Mouse (Mus musculus) hindbrain, embryonic 16.5 days (tissue): ENCODE data around the gene Neb. TPM values are rescaled to one million over a fixed set of nuclear protein-coding genes. Genes with fewer than 3 reads are reported as not detected.

Source experiments
- ATAC-seq: fragments of 200-750 bp; cut with Nextera tagmentation; 2 replicates; pipeline ENCODE4 v1.8.0; 2017; ENCODE audit warnings: moderate TSS enrichment, moderate library complexity
- H3K27ac ChIP-seq: fragments of 300-500 bp; sonication (generic); 2 replicates; pipeline ENCODE4 v1.5.1; 2014; ENCODE audit warnings: low read depth, mild to moderate bottlenecking, control low read depth, low read length, moderate library complexity
- H3K27me3 ChIP-seq: fragments of 300-500 bp; sonication (generic); replicated peaks from 2 replicates; pipeline ENCODE4 v1.6.1; 2014; ENCODE audit warnings: low read length; ENCODE audit not compliant: control insufficient read depth, insufficient read depth
- H3K36me3 ChIP-seq: fragments of 300-500 bp; sonication (generic); 2 replicates; pipeline ENCODE4 v1.6.1; 2014; ENCODE audit warnings: mild to moderate bottlenecking, low read length, moderate library complexity, mixed read lengths; ENCODE audit not compliant: control insufficient read depth, insufficient read depth
- H3K4me1 ChIP-seq: fragments of 300-500 bp; sonication (generic); 2 replicates; pipeline ENCODE4 v1.6.1; 2014; ENCODE audit warnings: low read depth, low read length; ENCODE audit not compliant: control insufficient read depth, insufficient read depth
- H3K4me2 ChIP-seq: fragments of 300-500 bp; sonication (generic); 2 replicates; pipeline ENCODE4 v1.6.1; 2014; ENCODE audit warnings: mild to moderate bottlenecking, low read length, control low read depth, moderate library complexity
- H3K4me3 ChIP-seq: fragments of 300-500 bp; sonication (generic); 2 replicates; pipeline ENCODE4 v1.5.1; 2014; ENCODE audit warnings: mild to moderate bottlenecking, low read length, control low read depth, moderate library complexity
- H3K9ac ChIP-seq: fragments of 300-500 bp; sonication (generic); 2 replicates; pipeline ENCODE4 v1.6.1; 2014; ENCODE audit warnings: low read depth, mild to moderate bottlenecking, control low read depth, low read length, moderate library complexity
- H3K9me3 ChIP-seq: fragments of 300-500 bp; sonication (generic); 2 replicates; pipeline ENCODE4 v1.6.1; 2014; ENCODE audit warnings: mild to moderate bottlenecking, low read length, moderate library complexity; ENCODE audit not compliant: control insufficient read depth
- WGBS: fragments of 180-500 bp; shearing (Covaris S2); extraction: QIAGEN DNeasy Blood & Tissue Kit; methylation state at CpG from one replicate; pipeline ENCODE4 v1.1.7; 2014; 5-methylcytosine and 5-hydroxymethylcytosine counted together
- polyA plus RNA-seq: library from polyadenylated mRNA; unstranded; fragments of >200 nt; fragmentation: Nextera tagmentation; extraction: Ambion mirVana; gene quantifications from 2 replicates; pipeline ENCODE4 v1.2.1, GENCODE M21; 2015

Gene Neb
- polyA plus RNA-seq, 1 experiment from 2014 or later, result 0.76 TPM

- Histone ChIP-seq H3K27me3 (no peaks in the 10 kb centered on the region), H3K36me3 (no peaks in the 10 kb centered on the region), H3K4me3 (no peak overlapping the region), H3K4me2 (no peak overlapping the region), H3K27ac (no peak overlapping the region), H3K9me3 (no peaks in the 10 kb centered on the region), H3K4me1 (no peaks in the 10 kb centered on the region), H3K9ac (no peak overlapping the region)
- no peak for ATAC-seq
- 88% methylated on average over 7 of the region's 7 CpGs for WGBS
Observed at GRCm38 (mm10) chr2:52210685-52211084, 167.6 kb downstream of the Neb start.

GRCm38 (mm10) chr2:52204992-52205391 is 173.3 kb downstream of the Neb start:
- Histone ChIP-seq H3K27me3 (no peaks in the 10 kb centered on the region), H3K4me1 (no peaks in the 10 kb centered on the region), H3K4me2 (no peak overlapping the region), H3K9ac (no peak overlapping the region), H3K36me3 (no peaks in the 10 kb centered on the region), H3K4me3 (no peak overlapping the region), H3K9me3 (no peaks in the 10 kb centered on the region), H3K27ac (no peak overlapping the region)
- ATAC-seq, result no peak
- 89% methylated on average over 4 of the region's 4 CpGs for WGBS

- WGBS, result 90% methylated on average over 6 of the region's 6 CpGs
- H3K27me3 ChIP-seq, result no peaks in the 10 kb centered on the region
- no peak for ATAC-seq
Observed at GRCm38 (mm10) chr2:52193629-52194028, 184.6 kb downstream of the Neb start.

GRCm38 (mm10) chr2:52179678-52180077 is 198.6 kb downstream of the Neb start:
- 95% methylated on average over 1 of the region's 1 CpGs for WGBS

More at GRCm38 (mm10) chr2:52193629-52194028, 184.6 kb downstream of the Neb start:
- Histone ChIP-seq H3K9me3 (no peaks in the 10 kb centered on the region), H3K27ac (no peak overlapping the region), H3K9ac (no peak overlapping the region), H3K4me3 (no peak overlapping the region), H3K36me3 (no peaks in the 10 kb centered on the region), H3K4me1 (no peaks in the 10 kb centered on the region), H3K4me2 (no peak overlapping the region)

GRCm38 (mm10) chr2:52177726-52178125 is 200.5 kb downstream of the Neb start:
- 89% methylated on average over 9 of the region's 9 CpGs for WGBS
- H3K4me2 ChIP-seq, result no peak overlapping the region
- H3K4me3 ChIP-seq, result no peak overlapping the region
- no peaks in the 10 kb centered on the region for H3K9me3 ChIP-seq
- no peaks in the 10 kb centered on the region for H3K36me3 ChIP-seq
- H3K27me3 ChIP-seq, result no peaks in the 10 kb centered on the region
- no peak overlapping the region for H3K9ac ChIP-seq
- ATAC-seq, result no peak
- no peaks in the 10 kb centered on the region for H3K4me1 ChIP-seq
- H3K27ac ChIP-seq, result no peak overlapping the region

More at GRCm38 (mm10) chr2:52179678-52180077, 198.6 kb downstream of the Neb start:
- ATAC-seq, result no peak
- Histone ChIP-seq H3K27ac (no peak overlapping the region), H3K9ac (no peak overlapping the region), H3K4me2 (no peak overlapping the region), H3K36me3 (no peaks in the 10 kb centered on the region), H3K4me1 (no peaks in the 10 kb centered on the region), H3K9me3 (no peaks in the 10 kb centered on the region), H3K4me3 (no peak overlapping the region), H3K27me3 (no peaks in the 10 kb centered on the region)

GRCm38 (mm10) chr2:52177184-52177583 is 201.1 kb downstream of the Neb start:
- H3K9ac ChIP-seq, result no peak overlapping the region
- no peak overlapping the region for H3K4me3 ChIP-seq
- 89% methylated on average over 7 of the region's 7 CpGs for WGBS
- H3K4me1 ChIP-seq, result no peaks in the 10 kb centered on the region
- no peaks in the 10 kb centered on the region for H3K9me3 ChIP-seq
- H3K27me3 ChIP-seq, result no peaks in the 10 kb centered on the region
- H3K27ac ChIP-seq, result no peak overlapping the region
- H3K4me2 ChIP-seq, result no peak overlapping the region
- no peak for ATAC-seq
- no peaks in the 10 kb centered on the region for H3K36me3 ChIP-seq

GRCm38 (mm10) chr2:52176537-52176936 is 201.7 kb downstream of the Neb start:
- no peak for ATAC-seq
- H3K27me3 ChIP-seq, result no peaks in the 10 kb centered on the region
- WGBS, result 66% methylated on average over 8 of the region's 8 CpGs
- H3K36me3 ChIP-seq, result no peaks in the 10 kb centered on the region
- no peak overlapping the region for H3K4me2 ChIP-seq
- H3K4me1 ChIP-seq, result no peaks in the 10 kb centered on the region
- no peaks in the 10 kb centered on the region for H3K9me3 ChIP-seq
- no peak overlapping the region for H3K4me3 ChIP-seq
- no peak overlapping the region for H3K27ac ChIP-seq
- H3K9ac ChIP-seq, result no peak overlapping the region

GRCm38 (mm10) chr2:52174951-52175350 is 203.3 kb downstream of the Neb start:
- no peak overlapping the region for H3K4me3 ChIP-seq
- no peaks in the 10 kb centered on the region for H3K9me3 ChIP-seq
- no peaks in the 10 kb centered on the region for H3K4me1 ChIP-seq
- H3K27ac ChIP-seq, result no peak overlapping the region
- 94% methylated on average over 4 of the region's 4 CpGs for WGBS
- H3K27me3 ChIP-seq, result no peaks in the 10 kb centered on the region
- H3K4me2 ChIP-seq, result no peak overlapping the region
- no peak for ATAC-seq
- no peaks in the 10 kb centered on the region for H3K36me3 ChIP-seq
- no peak overlapping the region for H3K9ac ChIP-seq

GRCm38 (mm10) chr2:52169243-52170005 is 208.8 kb downstream of the Neb start:
- H3K36me3 ChIP-seq, result no peaks in the 10 kb centered on the region
- ATAC-seq, result no peak
- no peak overlapping the region for H3K4me2 ChIP-seq

More at GRCm38 (mm10) chr2:52169243-52170005, 208.8 kb downstream of the Neb start:
- H3K27me3 ChIP-seq, result no peaks in the 10 kb centered on the region
- H3K9me3 ChIP-seq, result no peaks in the 10 kb centered on the region
- no peak overlapping the region for H3K27ac ChIP-seq
- H3K4me1 ChIP-seq, result no peaks in the 10 kb centered on the region
- H3K4me3 ChIP-seq, result no peak overlapping the region
- WGBS, result 90% methylated on average over 7 of the region's 7 CpGs
- no peak overlapping the region for H3K9ac ChIP-seq
